Mouse (Mus musculus): ENCODE results near the gene Cmip. TPM values are rescaled to one million over a fixed set of nuclear protein-coding genes. Genes with fewer than 3 reads are reported as not detected.
A peak's percentile ranks its signal among the peaks of the same experiment; 100 is the strongest.

Gene Cmip
- total RNA-seq, 2 experiments from 2014 or later: 115 to 162 TPM

GRCm38 (mm10) chr8:117454516-117455116 lies 197.8 kb downstream of the Cmip start:
- DNase-seq (ENCODE audit: low spot score in 2 of 2): peak in 1 of 2 experiments; percentile 18

GRCm38 (mm10) chr8:117455701-117456100 lies 198.8 kb downstream of the Cmip start:
- DNase-seq (ENCODE audit: low spot score in 2 of 2): no peak

- no peak for DNase-seq (ENCODE audit: low spot score in 2 of 2)
Measured at GRCm38 (mm10) chr8:117458440-117458839, 201.6 kb downstream of the Cmip start.

GRCm38 (mm10) chr8:117462701-117463284 lies 205.9 kb downstream of the Cmip start:
- no peak for DNase-seq (ENCODE audit: low spot score in 2 of 2)

GRCm38 (mm10) chr8:117464525-117464924 lies 207.7 kb downstream of the Cmip start:
- peak in 1 of 2 experiments; percentile 43 for DNase-seq (ENCODE audit: low spot score in 2 of 2)

- DNase-seq (ENCODE audit: low spot score in 2 of 2): peak; percentile 36 to 39
Measured at GRCm38 (mm10) chr8:117465250-117465649, 208.4 kb downstream of the Cmip start.

- DNase-seq (ENCODE audit: low spot score in 2 of 2): no peak
Measured at GRCm38 (mm10) chr8:117467466-117467865, 210.6 kb downstream of the Cmip start.

GRCm38 (mm10) chr8:117469431-117470341 lies 212.8 kb downstream of the Cmip start:
- no peak for DNase-seq (ENCODE audit: low spot score in 2 of 2)

- peak in 1 of 2 experiments; percentile 56 for DNase-seq (ENCODE audit: low spot score in 2 of 2)
Measured at GRCm38 (mm10) chr8:117470342-117470781, 213.5 kb downstream of the Cmip start.

GRCm38 (mm10) chr8:117471174-117471573 lies 214.3 kb downstream of the Cmip start:
- DNase-seq (ENCODE audit: low spot score in 2 of 2): peak; percentile 58 to 76

GRCm38 (mm10) chr8:117471655-117472054 lies 214.8 kb downstream of the Cmip start:
- DNase-seq (ENCODE audit: low spot score in 2 of 2): no peak

- DNase-seq (ENCODE audit: low spot score in 2 of 2): no peak
Measured at GRCm38 (mm10) chr8:117472332-117472731, 215.5 kb downstream of the Cmip start.

GRCm38 (mm10) chr8:117474944-117475343 lies 218.1 kb downstream of the Cmip start:
- DNase-seq (ENCODE audit: low spot score in 2 of 2): peak; percentile 95 to 96

- DNase-seq (ENCODE audit: low spot score in 2 of 2): no peak
Measured at GRCm38 (mm10) chr8:117475819-117476218, 219.0 kb downstream of the Cmip start.

- DNase-seq (ENCODE audit: low spot score in 2 of 2): no peak
Measured at GRCm38 (mm10) chr8:117478082-117478481, 221.2 kb downstream of the Cmip start.

- no peak for DNase-seq (ENCODE audit: low spot score in 2 of 2)
Measured at GRCm38 (mm10) chr8:117479996-117480395, 223.1 kb downstream of the Cmip start.

- no peak for DNase-seq (ENCODE audit: low spot score in 2 of 2)
Measured at GRCm38 (mm10) chr8:117480516-117480915, 223.7 kb downstream of the Cmip start.

- no peak for DNase-seq (ENCODE audit: low spot score in 2 of 2)
Measured at GRCm38 (mm10) chr8:117481830-117482229, 225.0 kb downstream of the Cmip start.

- no peak for DNase-seq (ENCODE audit: low spot score in 2 of 2)
Measured at GRCm38 (mm10) chr8:117484731-117485130, 227.9 kb downstream of the Cmip start.

GRCm38 (mm10) chr8:117485316-117485715 lies 228.5 kb downstream of the Cmip start:
- no peak for DNase-seq (ENCODE audit: low spot score in 2 of 2)

- no peak for DNase-seq (ENCODE audit: low spot score in 2 of 2)
Measured at GRCm38 (mm10) chr8:117488246-117489005, 231.6 kb downstream of the Cmip start.
